Comparison of ENCODE assay signal across 8 mouse cellular contexts in genomic region chr8:86808239-86808638, GRCm38 (mm10).
A peak's percentile ranks its signal among the peaks of the same experiment; 100 is the strongest.
DNase-seq lines count a peak whose midpoint lies in the region; ATAC-seq and TF ChIP-seq lines count a peak whose summit lies in the region.

No protein-coding gene starts in this region.

- intact Hi-C loops in heart, adult 2 months (cut with DNase I), result loop anchor here (5.0 kb wide), 1 partner anchor 94 kb away; no protein-coding TSS in a partner anchor
- intact Hi-C loops in heart, postnatal 25 days (cut with DNase I), result no loop called here

- peak in 1 of 2 experiments; percentile 11 for DNase-seq in heart, adult 2 months
- peak; percentile 73 for DNase-seq in 416B (ENCODE audit: low read depth)
- no peak for DNase-seq in lung, adult 2 months
- DNase-seq in forebrain, embryonic 14.5 days (ENCODE audit: low spot score), result no peak
- DNase-seq in hindbrain, embryonic 14.5 days (ENCODE audit: low spot score), result no peak
- DNase-seq in heart, postnatal 25 days (ENCODE audit: low spot score), result no peak

- no peak overlapping the region for H3K4me3 ChIP-seq in heart, adult 2 months
- H3K4me3 ChIP-seq in heart, embryonic 12.5 days, result no peak overlapping the region
- peak overlapping the region; percentile 51 for H3K4me3 ChIP-seq in bone marrow macrophage, adult 2 months (ENCODE audit: insufficient read depth, low read length)
- no peak overlapping the region for H3K4me3 ChIP-seq in lung, adult 2 months (replicated peaks; ENCODE audit: extremely low read depth, low read depth, low read length)
- H3K4me3 ChIP-seq in forebrain, embryonic 14.5 days (ENCODE audit: low read depth, low read length), result no peak overlapping the region
- no peak overlapping the region for H3K4me3 ChIP-seq in hindbrain, embryonic 14.5 days (replicated peaks; ENCODE audit: low read length)

- no peak overlapping the region for H3K9ac ChIP-seq in heart, adult 2 months (ENCODE audit: low read depth, low read length)
- no peak overlapping the region for H3K9ac ChIP-seq in heart, embryonic 12.5 days
- no peak overlapping the region for H3K9ac ChIP-seq in forebrain, embryonic 14.5 days (ENCODE audit: low read length)
- H3K9ac ChIP-seq in hindbrain, embryonic 14.5 days, result no peak overlapping the region

- no peaks in the 10 kb centered on the region for H3K79me2 ChIP-seq in heart, adult 2 months (replicated peaks; ENCODE audit: control insufficient read depth, insufficient read depth, low read length)

- WGBS in heart, adult 2 months, result 49% methylated on average over 5 of the region's 5 CpGs
- WGBS in heart, embryonic 12.5 days, result 67% methylated on average over 5 of the region's 5 CpGs
- WGBS in lung, adult 2 months, result 23% methylated on average over 5 of the region's 5 CpGs
- WGBS in forebrain, embryonic 14.5 days, result 81% methylated on average over 5 of the region's 5 CpGs
- 78% methylated on average over 5 of the region's 5 CpGs for WGBS in hindbrain, embryonic 14.5 days

- no peak overlapping the region for H3K4me2 ChIP-seq in heart, embryonic 12.5 days
- no peak overlapping the region for H3K4me2 ChIP-seq in forebrain, embryonic 14.5 days (ENCODE audit: low read length)
- no peak overlapping the region for H3K4me2 ChIP-seq in hindbrain, embryonic 14.5 days (replicated peaks)

- peak overlapping the region; percentile 31 for H3K27ac ChIP-seq in heart, adult 2 months
- H3K27ac ChIP-seq in heart, embryonic 12.5 days (ENCODE audit: poor library complexity, severe bottlenecking), result no peak overlapping the region
- H3K27ac ChIP-seq in bone marrow macrophage, adult 2 months (ENCODE audit: insufficient read depth, low read depth, low read length), result peak overlapping the region; percentile 90
- H3K27ac ChIP-seq in forebrain, embryonic 14.5 days (ENCODE audit: low read depth, low read length), result no peak overlapping the region
- H3K27ac ChIP-seq in hindbrain, embryonic 14.5 days, result no peak overlapping the region

- no peak for ATAC-seq in heart, embryonic 12.5 days (ENCODE audit: insufficient number of reproducible peaks, low FRiP score)
- ATAC-seq in forebrain, embryonic 14.5 days, result no peak
- ATAC-seq in hindbrain, embryonic 14.5 days (ENCODE audit: low FRiP score), result no peak

- no peak for TF ChIP-seq POLR2A in heart, adult 2 months (IDR thresholded peaks at IDR 0.05; ENCODE audit: insufficient read depth, low read depth, low read length)
- no peak for TF ChIP-seq POLR2A in bone marrow macrophage, adult 2 months (IDR thresholded peaks at IDR 0.05; ENCODE audit: borderline replicate concordance, low read depth, low read length)
- no peak for TF ChIP-seq POLR2A in lung, adult 2 months (IDR thresholded peaks at IDR 0.05; ENCODE audit: borderline replicate concordance, extremely low read depth, low read depth, low read length)

- no peaks in the 10 kb centered on the region for H3K9me3 ChIP-seq in heart, embryonic 12.5 days (replicated peaks)
- H3K9me3 ChIP-seq in forebrain, embryonic 14.5 days (replicated peaks; ENCODE audit: control insufficient read depth, low read length), result no peaks in the 10 kb centered on the region
- H3K9me3 ChIP-seq in hindbrain, embryonic 14.5 days (ENCODE audit: control insufficient read depth, low read length), result no peaks in the 10 kb centered on the region

- peaks cover 5% of the 10 kb centered on the region for H3K4me1 ChIP-seq in heart, adult 2 months (ENCODE audit: control insufficient read depth, insufficient read depth, low read length)
- peaks cover 7% of the 10 kb centered on the region; the same call in 1 of the 2 replicates for H3K4me1 ChIP-seq in heart, embryonic 12.5 days (replicated peaks)
- peaks cover 22% of the 10 kb centered on the region for H3K4me1 ChIP-seq in bone marrow macrophage, adult 2 months (ENCODE audit: control insufficient read depth, insufficient read depth, low read length)
- H3K4me1 ChIP-seq in lung, adult 2 months (ENCODE audit: control insufficient read depth, insufficient read depth, low read length), result peaks cover 6% of the 10 kb centered on the region
- no peaks in the 10 kb centered on the region for H3K4me1 ChIP-seq in forebrain, embryonic 14.5 days (ENCODE audit: control insufficient read depth, insufficient read depth, low read length)
- H3K4me1 ChIP-seq in hindbrain, embryonic 14.5 days (replicated peaks; ENCODE audit: control insufficient read depth, insufficient read depth, low read length), result no peaks in the 10 kb centered on the region

- no peaks in the 10 kb centered on the region for H3K27me3 ChIP-seq in heart, adult 2 months (ENCODE audit: control insufficient read depth, insufficient read depth, low read length)
- H3K27me3 ChIP-seq in heart, embryonic 12.5 days (replicated peaks), result no peaks in the 10 kb centered on the region
- no peaks in the 10 kb centered on the region for H3K27me3 ChIP-seq in forebrain, embryonic 14.5 days (replicated peaks; ENCODE audit: control insufficient read depth, insufficient read depth, low read length)
- no peaks in the 10 kb centered on the region for H3K27me3 ChIP-seq in hindbrain, embryonic 14.5 days (ENCODE audit: control insufficient read depth, insufficient read depth, low read length)

- peak; percentile 41 for TF ChIP-seq CTCF in heart, adult 2 months (IDR thresholded peaks at IDR 0.05)
- TF ChIP-seq CTCF in bone marrow macrophage, adult 2 months (IDR thresholded peaks at IDR 0.05; ENCODE audit: low read depth, low read length), result no peak; the same call in 1 of the 2 replicates
- peak; percentile 53 for TF ChIP-seq CTCF in lung, adult 2 months (IDR thresholded peaks at IDR 0.05; ENCODE audit: insufficient read depth, low read length)

- TF ChIP-seq EP300 in heart, adult 2 months (IDR thresholded peaks at IDR 0.05; ENCODE audit: insufficient read depth, low read depth, low read length), result no peak

- no peaks in the 10 kb centered on the region for H3K36me3 ChIP-seq in heart, adult 2 months (ENCODE audit: control insufficient read depth, insufficient read depth, low read length)
- H3K36me3 ChIP-seq in heart, embryonic 12.5 days, result no peaks in the 10 kb centered on the region
- no peaks in the 10 kb centered on the region for H3K36me3 ChIP-seq in forebrain, embryonic 14.5 days (ENCODE audit: control insufficient read depth, insufficient read depth, low read length)
- no peaks in the 10 kb centered on the region for H3K36me3 ChIP-seq in hindbrain, embryonic 14.5 days (replicated peaks; ENCODE audit: control insufficient read depth, insufficient read depth)

Comparison
In these comparisons a context has a peak if more than half of its experiments do, and no peak if none do; other contexts are left out.
1. H3K27ac ChIP-seq: peak in heart, adult 2 months (single experiment) and bone marrow macrophage, adult 2 months (single experiment); none in heart, embryonic 12.5 days (single experiment), forebrain, embryonic 14.5 days (single experiment) and hindbrain, embryonic 14.5 days (single experiment).